Mouse (Mus musculus) erythroblast, embryonic 14.5 days (primary cell): ENCODE measurements around the gene Cacna1d.

Experiments used
- GATA1 ChIP-seq: IDR thresholded peaks from 2 replicates; pipeline ENCODE4 v1.6.1; 2012; ENCODE audit warnings: low read length, inconsistent platforms, mixed read lengths
- TAL1 ChIP-seq: IDR thresholded peaks from 3 replicates; pipeline ENCODE4 v1.6.1; 2012; ENCODE audit warnings: low read length, inconsistent platforms, mixed read lengths

GRCm38 (mm10) chr14:30344948-30345865 lies 146.0 kb downstream of the Cacna1d start:
- no peak for TF ChIP-seq GATA1
- TF ChIP-seq TAL1 = no peak
